Mouse (Mus musculus) embryonic facial prominence, embryonic 11.5 days (tissue): ENCODE data around the gene Cep170. TPM values are rescaled to one million over a fixed set of nuclear protein-coding genes. Genes with fewer than 3 reads are reported as not detected.

ENCODE experiments used
- ATAC-seq: fragments of 200-750 bp; cut with Nextera tagmentation; replicated peaks from 2 replicates; pipeline ENCODE4 v1.8.0; 2017; ENCODE audit warnings: low read depth; ENCODE audit not compliant: insufficient number of reproducible peaks, low FRiP score, low TSS enrichment
- DNase-seq: peaks from one replicate; pipeline ENCODE4 v3.0.0-alpha.2; 2015; ENCODE audit warnings: low spot score
- H3K27ac ChIP-seq: fragments of 300-500 bp; sonication (generic); replicated peaks from 2 replicates; pipeline ENCODE4 v1.5.1; 2014; ENCODE audit warnings: mild to moderate bottlenecking, low read depth, low read length, control low read depth
- H3K27me3 ChIP-seq: fragments of 300-500 bp; sonication (generic); 2 replicates; pipeline ENCODE4 v1.6.1; 2014; ENCODE audit warnings: mild to moderate bottlenecking, low read length, moderate library complexity, mixed read lengths; ENCODE audit not compliant: control insufficient read depth, insufficient read depth
- H3K36me3 ChIP-seq: fragments of 300-500 bp; sonication (generic); replicated peaks from 2 replicates; pipeline ENCODE4 v1.6.1; 2014; ENCODE audit warnings: low read depth, mild to moderate bottlenecking, low read length, moderate library complexity, mixed read lengths; ENCODE audit not compliant: control insufficient read depth, insufficient read depth
- H3K4me1 ChIP-seq: fragments of 300-500 bp; sonication (generic); 2 replicates; pipeline ENCODE4 v1.6.1; 2014; ENCODE audit warnings: low read length, mixed read lengths; ENCODE audit not compliant: control insufficient read depth, insufficient read depth
- H3K4me2 ChIP-seq: fragments of 300-500 bp; sonication (generic); 2 replicates; pipeline ENCODE4 v1.6.1; 2014; ENCODE audit warnings: low read depth, mild to moderate bottlenecking, control low read depth, low read length, moderate library complexity
- H3K4me3 ChIP-seq: fragments of 300-500 bp; sonication (generic); 2 replicates; pipeline ENCODE4 v1.5.1; 2014; ENCODE audit warnings: low read depth, low read length, control low read depth
- H3K9ac ChIP-seq: fragments of 300-500 bp; sonication (generic); replicated peaks from 2 replicates; pipeline ENCODE4 v1.6.1; 2014; ENCODE audit warnings: mild to moderate bottlenecking, control low read depth, low read length
- H3K9me3 ChIP-seq: fragments of 300-500 bp; sonication (generic); replicated peaks from 2 replicates; pipeline ENCODE4 v1.6.1; 2016; ENCODE audit warnings: mild to moderate bottlenecking, low read length, inconsistent platforms, mixed read lengths; ENCODE audit not compliant: control insufficient read depth
- WGBS: fragments of 180-500 bp; shearing (Covaris S2); extraction: QIAGEN DNeasy Blood & Tissue Kit; methylation state at CpG from one replicate; pipeline ENCODE4 v1.1.7; 2014; 5-methylcytosine and 5-hydroxymethylcytosine counted together
- polyA plus RNA-seq: library from polyadenylated mRNA; unstranded; fragments of >200 nt; fragmentation: Nextera tagmentation; extraction: Ambion mirVana; gene quantifications from 2 replicates; pipeline ENCODE4 v1.2.1, GENCODE M21; 2014

Cep170 gene
- polyA plus RNA-seq, 1 experiment from 2014 or later: 50.5 TPM

- H3K4me3 ChIP-seq: no peak overlapping the region
- no peaks in the 10 kb centered on the region for H3K9me3 ChIP-seq
- H3K9ac ChIP-seq: no peak overlapping the region
- no peak overlapping the region for H3K27ac ChIP-seq
- no peak overlapping the region for H3K4me2 ChIP-seq
- 87% methylated on average over 4 of the region's 4 CpGs for WGBS
- no peaks in the 10 kb centered on the region for H3K4me1 ChIP-seq
- no peaks in the 10 kb centered on the region for H3K36me3 ChIP-seq
- H3K27me3 ChIP-seq: no peaks in the 10 kb centered on the region
- DNase-seq (no peak), ATAC-seq (no peak)
Observed at GRCm38 (mm10) chr1:176822949-176823348, 9.1 kb upstream of the Cep170 start.

GRCm38 (mm10) chr1:176821929-176822328, 8.1 kb upstream of the Cep170 start:
- H3K4me3 ChIP-seq: no peak overlapping the region
- no peaks in the 10 kb centered on the region for H3K36me3 ChIP-seq
- no peak for ATAC-seq
- no peak for DNase-seq
- no peak overlapping the region for H3K27ac ChIP-seq
- H3K9me3 ChIP-seq: no peaks in the 10 kb centered on the region
- H3K27me3 ChIP-seq: no peaks in the 10 kb centered on the region
- no peak overlapping the region for H3K9ac ChIP-seq
- WGBS: 47% methylated on average over 1 of the region's 1 CpGs
- H3K4me1 ChIP-seq: no peaks in the 10 kb centered on the region
- no peak overlapping the region for H3K4me2 ChIP-seq

DNA sequence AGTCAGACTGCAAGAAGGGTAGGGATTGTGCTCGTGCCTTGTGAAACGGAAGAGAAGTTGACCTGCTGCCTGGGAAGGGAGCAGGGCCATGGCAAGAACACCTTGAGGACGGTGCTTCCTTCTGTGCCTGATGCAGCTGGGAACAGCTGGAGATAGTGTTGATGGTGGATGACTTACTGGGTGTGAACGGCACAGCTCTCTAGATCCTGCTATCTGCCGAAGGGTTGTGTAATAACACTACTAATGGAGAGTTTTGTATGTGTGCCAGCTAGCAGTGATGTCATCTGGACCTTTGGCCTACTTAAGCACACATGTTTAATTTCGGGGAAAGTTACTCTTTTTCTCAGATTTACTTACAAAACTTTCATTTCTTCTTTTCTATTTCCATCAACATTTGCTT, 4.9 kb upstream of the Cep170 start:
- ATAC-seq: no peak
- 77% methylated on average over 6 of the region's 6 CpGs for WGBS
- Histone ChIP-seq H3K4me2 (no peak overlapping the region), H3K36me3 (no peaks in the 10 kb centered on the region), H3K9me3 (no peaks in the 10 kb centered on the region), H3K4me3 (no peak overlapping the region), H3K9ac (no peak overlapping the region), H3K4me1 (no peaks in the 10 kb centered on the region), H3K27ac (no peak overlapping the region), H3K27me3 (no peaks in the 10 kb centered on the region)
- no peak for DNase-seq

DNA sequence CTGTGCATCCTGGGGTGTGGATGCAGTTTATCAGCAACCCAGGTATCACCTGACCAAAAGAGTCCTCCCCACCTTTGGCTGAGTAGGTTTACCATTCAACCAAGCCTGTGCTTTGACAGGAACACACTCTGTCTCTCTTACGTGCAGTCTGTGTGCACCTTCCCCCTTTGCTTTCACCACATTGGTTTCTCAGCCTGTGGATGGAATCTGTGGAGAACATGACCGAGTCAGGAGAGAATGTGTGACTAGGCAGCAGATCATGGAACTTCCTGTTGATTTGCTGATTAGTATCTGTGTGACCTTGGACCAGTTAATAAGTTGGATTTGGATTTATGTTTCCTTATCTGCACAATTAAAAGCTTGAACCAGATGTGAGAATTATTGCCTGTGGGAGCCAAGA, 4.3 kb upstream of the Cep170 start:
- H3K36me3 ChIP-seq: no peaks in the 10 kb centered on the region
- no peaks in the 10 kb centered on the region for H3K4me1 ChIP-seq
- no peak for DNase-seq
- no peak overlapping the region for H3K27ac ChIP-seq
- no peaks in the 10 kb centered on the region for H3K27me3 ChIP-seq
- H3K9ac ChIP-seq: no peak overlapping the region
- no peak for ATAC-seq
- H3K9me3 ChIP-seq: no peaks in the 10 kb centered on the region
- no peak overlapping the region for H3K4me2 ChIP-seq
- 80% methylated on average over 2 of the region's 2 CpGs for WGBS
- H3K4me3 ChIP-seq: no peak overlapping the region

DNA sequence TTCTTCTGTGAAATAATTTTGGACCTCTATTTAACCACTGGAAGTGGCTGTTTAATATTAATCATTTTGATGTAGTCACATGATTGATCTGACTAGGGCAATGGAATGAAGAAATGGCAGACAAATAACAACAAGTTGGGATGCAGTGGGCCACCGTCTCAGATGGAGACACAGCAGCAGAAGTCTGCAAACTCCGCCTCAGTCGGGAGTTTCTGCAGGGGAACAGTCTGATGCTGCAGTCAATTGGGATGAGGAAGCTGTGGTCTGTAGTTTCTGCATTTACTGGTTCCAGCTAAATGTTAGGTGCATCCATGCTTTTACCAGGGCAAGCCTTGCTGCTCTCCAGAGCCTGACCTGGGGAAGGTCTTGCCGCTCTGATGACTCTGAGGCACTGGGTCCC, 2.9 kb upstream of the Cep170 start:
- 91% methylated on average over 4 of the region's 4 CpGs for WGBS
- H3K27me3 ChIP-seq: no peaks in the 10 kb centered on the region
- H3K4me2 ChIP-seq: no peak overlapping the region
- H3K4me1 ChIP-seq: no peaks in the 10 kb centered on the region
- ATAC-seq (no peak), DNase-seq (no peak)
- H3K4me3 ChIP-seq: no peak overlapping the region
- no peak overlapping the region for H3K9ac ChIP-seq
- no peaks in the 10 kb centered on the region for H3K9me3 ChIP-seq
- H3K27ac ChIP-seq: no peak overlapping the region
- H3K36me3 ChIP-seq: no peaks in the 10 kb centered on the region

DNA sequence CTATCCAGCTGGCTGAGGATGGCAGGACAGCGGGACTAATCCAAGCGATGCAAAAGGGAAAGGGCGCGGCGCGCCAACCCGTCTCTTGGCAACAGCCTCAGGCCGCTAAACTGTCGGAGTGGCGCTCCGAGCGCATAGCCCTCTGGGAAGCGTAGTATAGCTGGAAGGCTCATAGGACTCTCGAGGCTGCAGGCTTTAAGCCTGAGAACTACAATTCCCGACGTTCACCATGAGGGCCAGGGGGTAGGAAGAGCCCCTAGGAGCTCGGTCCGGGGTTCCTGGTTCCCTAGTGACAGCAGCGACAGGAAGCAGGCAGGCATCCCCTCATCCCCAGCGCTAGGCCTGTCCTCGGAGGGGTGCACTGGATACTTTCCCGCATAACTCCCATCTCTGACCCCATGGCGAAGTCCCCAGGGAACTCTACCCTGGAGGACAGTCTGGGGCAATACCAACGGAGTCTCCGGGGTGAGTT, 760 bp upstream of the Cep170 start, which contains the start of gene Sdccag8:
Sdccag8 (plus strand) TSS at position 70 of the 472 bp plus-strand sequence.
- ATAC-seq (peak; percentile 96), DNase-seq (peak; percentile 97)
- peak within 1 kb of the TSS; percentile 97 for H3K27ac ChIP-seq
- no peaks in the 10 kb centered on the region for H3K36me3 ChIP-seq
- peak within 1 kb of the TSS; percentile 91 for H3K4me3 ChIP-seq
- no peaks in the 10 kb centered on the region for H3K27me3 ChIP-seq
- H3K9ac ChIP-seq: peak within 1 kb of the TSS; percentile 96
- 0% methylated on average over 25 of the region's 25 CpGs for WGBS
- H3K4me1 ChIP-seq: no peaks in the 10 kb centered on the region; the same call in 1 of the 2 replicates
- peak within 1 kb of the TSS; percentile 62 for H3K4me2 ChIP-seq
- no peaks in the 10 kb centered on the region for H3K9me3 ChIP-seq

DNA sequence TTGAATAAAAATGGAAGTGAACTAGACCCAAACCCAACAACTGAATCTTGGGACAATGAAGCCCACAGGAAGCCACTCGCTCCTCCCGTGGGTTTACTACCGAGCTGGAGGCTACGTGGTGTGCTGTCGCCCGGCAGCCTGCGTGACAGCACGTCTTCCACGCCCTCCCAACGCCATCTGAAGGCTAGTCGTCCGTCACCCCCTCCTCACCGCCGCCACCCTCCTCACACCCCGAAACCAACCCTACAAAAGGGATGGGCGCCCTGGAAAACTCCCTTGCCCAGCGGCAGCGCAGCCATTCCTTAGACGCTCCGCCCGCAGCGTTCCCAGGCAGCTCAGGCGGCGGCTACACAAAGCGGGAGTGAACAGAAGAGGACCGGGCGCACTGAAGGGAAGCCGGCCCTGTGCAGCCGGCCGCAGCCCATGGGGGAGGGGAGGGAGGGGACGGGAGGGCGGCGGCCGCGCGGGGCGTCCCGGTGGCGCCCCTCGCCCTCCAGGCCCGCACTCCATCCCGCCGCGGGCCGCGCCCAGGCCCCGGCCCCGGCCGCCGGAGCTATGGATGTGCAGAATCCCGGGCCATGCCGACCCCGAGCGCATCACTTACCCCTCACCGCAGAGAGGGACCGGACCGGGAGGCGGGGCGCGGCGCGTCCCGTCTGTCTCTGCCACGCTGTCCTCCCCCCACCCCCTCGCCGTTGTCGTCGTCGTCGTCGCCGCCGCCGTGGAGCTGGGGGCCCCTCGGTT, 403 bp downstream of the Cep170 start:
- DNase-seq (peak; percentile 71), ATAC-seq (peak; percentile 55)
- no peaks in the 10 kb centered on the region; the same call in 1 of the 2 replicates for H3K4me1 ChIP-seq
- H3K9me3 ChIP-seq: no peaks in the 10 kb centered on the region
- H3K4me2 ChIP-seq: peak overlapping the region; percentile 62
- no peaks in the 10 kb centered on the region for H3K27me3 ChIP-seq
- WGBS: under 1% methylated on average over 54 of the region's 75 CpGs
- peak overlapping the region; percentile 96 for H3K9ac ChIP-seq
- H3K27ac ChIP-seq: peak overlapping the region; percentile 97
- H3K4me3 ChIP-seq: peak overlapping the region; percentile 91
- H3K36me3 ChIP-seq: no peaks in the 10 kb centered on the region

- H3K4me2 ChIP-seq: peak overlapping the region; percentile 62
- H3K27me3 ChIP-seq: no peaks in the 10 kb centered on the region
- ATAC-seq (no peak), DNase-seq (no peak)
- peak overlapping the region; percentile 91 for H3K4me3 ChIP-seq
- 27% methylated on average over 11 of the region's 11 CpGs for WGBS
- H3K9ac ChIP-seq: peak overlapping the region; percentile 96
- H3K4me1 ChIP-seq: no peaks in the 10 kb centered on the region; the same call in 1 of the 2 replicates
- H3K27ac ChIP-seq: no peak overlapping the region; the same call in 1 of the 2 replicates
- H3K9me3 ChIP-seq: no peaks in the 10 kb centered on the region
- no peaks in the 10 kb centered on the region for H3K36me3 ChIP-seq
Observed at GRCm38 (mm10) chr1:176812491-176813291, 1.2 kb downstream of the Cep170 start.
